In the genomic region with DNA sequence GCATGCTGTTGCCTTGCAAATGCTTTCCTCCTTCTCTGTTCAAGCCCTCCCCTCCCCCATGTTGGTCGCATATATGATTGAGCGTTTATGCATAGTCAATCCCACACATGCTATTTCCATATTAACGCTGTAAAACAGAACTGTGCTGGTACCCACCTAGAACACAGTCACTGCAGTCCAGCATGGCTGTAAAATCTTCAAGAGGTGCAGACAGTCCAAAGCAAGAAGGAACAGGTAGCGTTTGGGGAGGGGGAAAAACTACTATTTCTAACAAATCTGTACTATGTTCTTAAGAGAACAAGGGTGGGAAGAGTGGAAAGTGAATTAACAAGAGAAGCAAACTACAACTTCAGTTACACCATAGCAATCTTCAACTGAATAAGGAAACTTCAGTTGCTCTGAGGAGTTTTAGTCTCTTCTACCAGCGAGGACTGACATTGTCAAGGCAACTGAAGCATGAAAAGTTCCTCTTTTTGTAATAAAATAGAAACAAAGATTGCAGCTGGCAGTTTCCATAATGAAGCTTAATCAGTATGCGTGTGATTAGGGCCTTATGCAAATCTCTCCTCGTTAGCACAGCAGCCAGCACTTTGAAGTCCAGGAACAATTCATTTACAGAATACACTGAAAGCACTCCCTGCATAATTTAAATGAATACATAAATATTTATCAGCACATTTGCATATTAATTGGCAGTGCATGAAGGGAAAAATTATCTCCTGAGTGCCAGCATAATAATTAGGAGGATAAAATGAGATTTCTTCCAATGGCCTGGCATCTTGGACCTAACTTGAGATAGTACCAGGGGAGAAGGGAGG, we compare ENCODE assay signal across 9 mouse cellular contexts.
DNase-seq lines count a peak whose midpoint lies in the region; ATAC-seq lines count a peak whose summit lies in the region.
"Had no signal": no experiment of that assay in that cellular context is flagged by ENCODE, and none has a peak within 500 bp of the region (broad histone marks: within the 10 kb centered on the region; RNA-seq: fewer than 3 reads in every experiment).

No protein-coding gene starts in this region.

- ATAC-seq in embryonic facial prominence, embryonic 14.5 days (ENCODE audit: low read depth) = no peak
- ATAC-seq in neural tube, embryonic 14.5 days (ENCODE audit: low read depth) = peak; percentile 95

- H3K9me3 ChIP-seq in embryonic facial prominence, embryonic 14.5 days (ENCODE audit: control insufficient read depth, low read length) = no peaks in the 10 kb centered on the region
- H3K9me3 ChIP-seq in neural tube, embryonic 14.5 days (ENCODE audit: control insufficient read depth, low read length) = no peaks in the 10 kb centered on the region
- H3K9me3 ChIP-seq: lung, embryonic 15.5 days had no signal

- no peaks in the 10 kb centered on the region for H3K4me1 ChIP-seq in embryonic facial prominence, embryonic 14.5 days (ENCODE audit: control insufficient read depth, insufficient read depth, low read length)
- peaks cover 15% of the 10 kb centered on the region for H3K4me1 ChIP-seq in neural tube, embryonic 14.5 days (ENCODE audit: control insufficient read depth, insufficient read depth, low read length)
- H3K4me1 ChIP-seq: lung, embryonic 15.5 days had no signal

- peak; percentile 36 for DNase-seq in cerebellum, adult 9-10 months
- DNase-seq in cerebellum, adult 11-12 months = no peak
- peak; percentile 11 for DNase-seq in embryonic facial prominence, embryonic 14.5 days (ENCODE audit: low spot score)
- peak; percentile 63 for DNase-seq in layer of hippocampus, adult 9-11 months
- DNase-seq in thymus, postnatal 14 days = no peak
- no peak for DNase-seq in c-Kit-positive CD71-positive TER-119-positive erythroid progenitor cells, embryonic 14.5 days (ENCODE audit: low spot score)
- no peak for DNase-seq in heart, adult 9 months (ENCODE audit: low spot score in 2 of 2)

- no peaks in the 10 kb centered on the region for H3K36me3 ChIP-seq in embryonic facial prominence, embryonic 14.5 days (ENCODE audit: control insufficient read depth, insufficient read depth, low read length)
- no peaks in the 10 kb centered on the region for H3K36me3 ChIP-seq in neural tube, embryonic 14.5 days (ENCODE audit: control insufficient read depth, insufficient read depth, low read length)
- H3K36me3 ChIP-seq: lung, embryonic 15.5 days had no signal

- no peak overlapping the region for H3K4me2 ChIP-seq in embryonic facial prominence, embryonic 14.5 days (ENCODE audit: low read depth, low read length)
- H3K4me2 ChIP-seq in neural tube, embryonic 14.5 days (ENCODE audit: low read depth, low read length) = peak overlapping the region; percentile 11; the same call in 1 of the 2 replicates
- H3K4me2 ChIP-seq: lung, embryonic 15.5 days had no signal

- H3K4me3 ChIP-seq in embryonic facial prominence, embryonic 14.5 days (ENCODE audit: low read depth, low read length) = no peak overlapping the region
- no peak overlapping the region for H3K4me3 ChIP-seq in neural tube, embryonic 14.5 days (ENCODE audit: low read depth, low read length)
- H3K4me3 ChIP-seq: lung, embryonic 15.5 days had no signal

- WGBS in embryonic facial prominence, embryonic 14.5 days = 68% methylated on average over 7 of the region's 7 CpGs
- 26% methylated on average over 7 of the region's 7 CpGs for WGBS in neural tube, embryonic 14.5 days

- H3K9ac ChIP-seq in embryonic facial prominence, embryonic 14.5 days (ENCODE audit: low read depth, low read length) = no peak overlapping the region
- no peak overlapping the region for H3K9ac ChIP-seq in neural tube, embryonic 14.5 days (replicated peaks; ENCODE audit: low read depth, low read length)
- H3K9ac ChIP-seq: lung, embryonic 15.5 days had no signal

- no peak overlapping the region for H3K27ac ChIP-seq in embryonic facial prominence, embryonic 14.5 days (replicated peaks; ENCODE audit: low read depth, low read length)
- H3K27ac ChIP-seq in neural tube, embryonic 14.5 days (ENCODE audit: low read depth, low read length) = peak overlapping the region; percentile 8; the same call in 1 of the 2 replicates
- H3K27ac ChIP-seq: lung, embryonic 15.5 days had no signal

- no peaks in the 10 kb centered on the region for H3K27me3 ChIP-seq in embryonic facial prominence, embryonic 14.5 days (replicated peaks; ENCODE audit: control insufficient read depth, insufficient read depth, low read length)
- no peaks in the 10 kb centered on the region for H3K27me3 ChIP-seq in neural tube, embryonic 14.5 days (ENCODE audit: control insufficient read depth, insufficient read depth, low read length)
- H3K27me3 ChIP-seq: lung, embryonic 15.5 days had no signal

Comparison
In these comparisons a context has a peak if more than half of its experiments do, and no peak if none do; other contexts are left out.
1. DNase-seq: peak in cerebellum, adult 9-10 months (single experiment), embryonic facial prominence, embryonic 14.5 days (single experiment) and layer of hippocampus, adult 9-11 months (single experiment); none in cerebellum, adult 11-12 months (single experiment), thymus, postnatal 14 days (single experiment), c-Kit-positive CD71-positive TER-119-positive erythroid progenitor cells, embryonic 14.5 days (single experiment) and heart, adult 9 months (0 of 2).